Mouse (Mus musculus) cerebellum, adult 2 months (tissue): ENCODE measurements around the gene Robo3.

ENCODE experiments used
- CTCF ChIP-seq: fragments of 200-500 bp; IDR thresholded peaks from 2 replicates; pipeline ENCODE4 v1.5.1; 2011; ENCODE audit warnings: low read depth, mild to moderate bottlenecking, control low read depth, low read length, moderate library complexity, borderline replicate concordance; ENCODE audit not compliant: insufficient read depth
- POLR2A ChIP-seq: fragments of 200-500 bp; IDR thresholded peaks from 2 replicates; pipeline ENCODE4 v1.6.1; 2011; ENCODE audit warnings: low read length, control low read depth, borderline replicate concordance; ENCODE audit not compliant: insufficient read depth

- no peak for TF ChIP-seq POLR2A
- peak; percentile 90 for TF ChIP-seq CTCF
Observed at GRCm38 (mm10) chr9:37430582-37430981, 2.5 kb downstream of the Robo3 start.
